Mouse (Mus musculus) brown adipose tissue, adult 24 weeks (tissue): Measurements from ENCODE around the gene Olfr223. TPM values are rescaled to one million over a fixed set of nuclear protein-coding genes. Genes with fewer than 3 reads are reported as not detected.
"Not testable (repeated sequence)": the region's sequence is repeated elsewhere in the genome, so short reads cannot be mapped to it uniquely, and the experiment has no call there.

ENCODE experiments used
- H3K27ac ChIP-seq: fragments of 200-500 bp; replicated peaks from 2 replicates; pipeline ENCODE4 v1.5.1; 2012; ENCODE audit warnings: low read depth, mild to moderate bottlenecking, low read length
- H3K4me1 ChIP-seq: fragments of 200-500 bp; 2 replicates; pipeline ENCODE4 v1.6.1; 2012; ENCODE audit warnings: low read length, mixed read lengths; ENCODE audit not compliant: control insufficient read depth, insufficient read depth, insufficient read length
- H3K4me3 ChIP-seq: fragments of 200-500 bp; 2 replicates; pipeline ENCODE4 v1.5.1; 2012; ENCODE audit warnings: low read depth, mild to moderate bottlenecking, low read length, moderate library complexity; ENCODE audit not compliant: insufficient read depth
- polyA plus RNA-seq: library from polyadenylated mRNA; stranded (reverse); fragments of >200 nt; gene quantifications from 2 replicates; pipeline ENCODE4 v1.2.4, GENCODE M21; 2012; ENCODE audit not compliant: missing spikeins, insufficient read depth, insufficient read length

Gene Olfr223
- polyA plus RNA-seq, 1 experiment, result not detected

DNA sequence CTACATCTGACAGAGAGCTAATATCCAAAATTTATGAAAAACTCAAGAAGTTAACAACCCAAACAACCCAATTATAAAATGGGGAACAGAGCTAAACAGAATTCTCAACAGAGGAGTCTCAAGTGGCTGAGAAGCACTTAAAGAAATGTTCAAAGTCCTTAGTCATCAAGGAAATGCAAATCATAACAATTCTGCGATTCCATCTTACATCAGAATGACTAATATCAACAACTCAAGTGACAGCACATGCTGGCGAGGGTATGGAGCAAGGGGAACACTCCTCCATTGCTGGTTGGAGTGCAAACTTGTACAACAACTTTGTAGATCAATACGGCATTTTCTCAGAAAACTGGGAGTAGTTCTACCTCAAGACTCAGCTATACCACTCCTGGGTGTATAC lies 29.1 kb upstream of the Olfr223 start:
- Histone ChIP-seq H3K27ac (no peak overlapping the region), H3K4me1 (no peaks in the 10 kb centered on the region), H3K4me3 (no peak overlapping the region)

DNA sequence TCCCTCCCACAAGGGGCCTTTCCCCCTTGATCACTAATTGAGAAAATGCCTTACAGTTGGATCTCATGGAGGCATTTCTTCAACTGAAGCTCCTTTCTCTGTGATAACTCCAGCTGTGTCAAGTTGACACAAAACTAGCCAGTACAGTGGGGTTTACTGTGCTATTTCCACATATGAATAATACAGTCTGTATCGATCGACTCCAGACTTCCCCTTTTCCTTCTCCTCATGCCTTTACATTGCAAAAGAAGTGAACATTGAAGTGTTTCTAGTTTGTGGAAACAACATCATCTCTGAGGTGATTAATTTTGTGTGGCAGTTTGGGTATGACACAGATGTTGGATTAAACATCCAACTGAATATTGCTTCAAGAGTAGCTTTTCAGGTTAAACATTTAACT lies 23.9 kb upstream of the Olfr223 start:
- H3K27ac ChIP-seq, H3K4me3 ChIP-seq, H3K4me1 ChIP-seq: not testable (repeated sequence)

DNA sequence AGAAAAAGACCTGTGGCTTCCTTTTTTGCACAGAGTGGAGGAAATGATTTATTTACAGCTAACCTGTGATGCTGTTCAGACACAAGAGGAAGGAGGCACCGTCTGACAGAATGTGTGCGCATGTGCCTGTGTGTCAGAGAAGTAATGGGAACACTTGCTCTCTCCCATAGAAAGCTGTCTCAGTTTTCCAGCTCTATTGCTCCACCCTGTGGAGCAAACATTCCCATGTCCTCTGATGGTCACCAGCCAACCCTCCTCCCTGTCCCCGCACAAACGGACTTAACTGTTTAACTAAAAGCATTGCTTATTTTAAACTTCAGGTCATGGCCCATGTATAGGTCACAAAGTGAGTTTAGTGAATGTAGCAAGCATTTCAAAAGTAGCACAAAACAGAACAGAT lies 21.0 kb upstream of the Olfr223 start:
- no peak overlapping the region for H3K4me3 ChIP-seq
- no peak overlapping the region for H3K27ac ChIP-seq
- H3K4me1 ChIP-seq, result no peaks in the 10 kb centered on the region

DNA sequence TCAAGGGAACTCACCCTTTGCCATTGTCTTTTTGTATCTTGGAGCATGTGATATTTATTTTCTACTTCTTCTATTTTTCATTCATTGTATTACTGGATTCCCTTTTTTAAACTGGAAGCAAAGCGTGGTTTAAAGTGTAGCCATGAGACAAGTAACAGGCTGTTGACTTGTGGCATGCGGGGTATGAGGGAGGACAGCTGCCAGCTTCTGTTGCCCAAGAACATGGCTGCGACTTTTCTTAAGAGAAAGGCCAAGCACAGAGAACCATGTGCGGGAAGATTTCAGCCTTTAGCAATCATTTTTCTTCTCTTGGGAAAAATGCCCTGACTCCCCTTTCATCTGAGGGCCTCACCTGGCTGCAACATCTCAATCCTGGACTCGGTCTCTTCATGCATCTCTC lies 18.6 kb upstream of the Olfr223 start:
- no peak overlapping the region for H3K4me3 ChIP-seq
- no peak overlapping the region for H3K27ac ChIP-seq
- H3K4me1 ChIP-seq, result no peaks in the 10 kb centered on the region

DNA sequence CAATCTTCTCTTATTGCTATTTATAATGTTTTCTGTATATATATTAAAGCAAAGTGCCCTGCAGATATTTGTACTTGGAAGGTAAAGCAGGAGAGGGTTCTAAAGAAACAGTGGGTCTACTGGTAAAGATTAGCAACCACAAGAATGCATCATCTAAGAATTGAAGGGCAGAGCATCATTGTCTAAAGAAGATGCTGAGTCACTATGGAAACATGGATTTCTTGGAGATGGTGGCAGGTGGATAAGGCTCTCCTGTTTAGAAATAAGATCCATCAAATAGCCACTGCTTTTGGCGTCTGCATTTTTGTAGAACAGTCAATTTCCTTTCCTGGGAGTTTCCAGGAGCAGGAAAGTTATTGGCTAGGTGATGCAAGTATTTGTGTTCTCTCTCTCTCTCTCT lies 9.2 kb upstream of the Olfr223 start:
- Histone ChIP-seq H3K27ac (no peak overlapping the region), H3K4me1 (no peaks in the 10 kb centered on the region), H3K4me3 (no peak overlapping the region)

DNA sequence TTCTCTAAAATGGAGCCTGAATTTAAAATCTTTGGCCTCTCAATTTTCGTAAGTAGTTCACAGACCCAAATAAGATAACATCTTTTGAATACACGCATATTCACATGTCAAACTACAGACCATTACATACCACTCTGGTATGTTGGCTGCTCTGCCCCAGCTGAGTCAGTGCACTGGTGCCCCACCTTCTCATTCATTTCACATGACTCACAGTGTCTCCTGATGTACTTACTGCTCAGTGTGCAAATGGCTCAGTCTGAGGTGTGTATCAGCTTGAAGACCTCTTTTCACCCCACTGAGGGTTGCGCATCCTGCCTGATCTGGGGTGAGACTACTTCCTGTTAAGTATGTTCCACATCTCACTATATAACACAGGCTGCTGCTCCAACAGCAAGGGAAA lies 7.8 kb upstream of the Olfr223 start:
- Histone ChIP-seq H3K4me3 (no peak overlapping the region), H3K4me1 (no peaks in the 10 kb centered on the region), H3K27ac (no peak overlapping the region)

DNA sequence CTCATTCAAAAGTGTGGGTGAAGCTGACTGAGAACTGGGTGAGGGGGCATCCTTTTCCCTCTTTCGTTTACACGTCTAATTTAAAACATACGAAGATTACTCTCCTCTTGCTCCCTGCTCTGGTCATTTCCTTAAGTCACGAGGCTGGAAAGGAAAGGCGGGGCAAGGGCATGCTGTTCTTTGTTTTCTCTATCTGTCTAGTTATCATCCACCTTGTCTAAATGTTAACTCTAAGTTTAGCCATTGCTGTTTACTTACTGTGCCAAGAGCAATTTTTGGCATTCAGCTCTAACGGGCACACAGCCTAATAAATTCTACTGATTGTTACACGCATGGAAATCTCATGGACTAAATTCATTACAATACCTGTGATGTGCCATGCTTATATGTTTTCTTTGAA lies 6.1 kb upstream of the Olfr223 start:
- Histone ChIP-seq H3K4me1 (no peaks in the 10 kb centered on the region), H3K27ac (no peak overlapping the region), H3K4me3 (no peak overlapping the region)

DNA sequence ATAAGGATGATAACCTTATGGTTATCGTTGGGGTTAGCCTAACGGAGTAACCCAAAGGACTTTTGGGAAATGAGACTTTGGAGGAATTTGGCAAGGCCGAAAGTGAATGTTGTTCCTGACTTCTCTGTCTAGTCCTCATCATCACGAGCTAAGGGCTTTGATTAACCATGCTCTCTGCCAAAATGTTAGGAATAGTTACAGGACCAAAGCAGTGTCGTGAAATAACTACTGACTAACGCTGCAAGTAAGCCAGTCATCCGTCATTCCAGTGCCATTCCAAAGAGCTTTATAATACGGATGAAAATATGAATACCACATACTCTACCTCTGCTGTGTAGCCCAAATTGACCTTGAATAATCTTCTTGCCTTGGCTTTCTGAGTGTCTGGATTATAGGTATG lies 3.9 kb upstream of the Olfr223 start:
- Histone ChIP-seq H3K27ac (no peak overlapping the region), H3K4me3 (no peak overlapping the region), H3K4me1 (no peaks in the 10 kb centered on the region)

DNA sequence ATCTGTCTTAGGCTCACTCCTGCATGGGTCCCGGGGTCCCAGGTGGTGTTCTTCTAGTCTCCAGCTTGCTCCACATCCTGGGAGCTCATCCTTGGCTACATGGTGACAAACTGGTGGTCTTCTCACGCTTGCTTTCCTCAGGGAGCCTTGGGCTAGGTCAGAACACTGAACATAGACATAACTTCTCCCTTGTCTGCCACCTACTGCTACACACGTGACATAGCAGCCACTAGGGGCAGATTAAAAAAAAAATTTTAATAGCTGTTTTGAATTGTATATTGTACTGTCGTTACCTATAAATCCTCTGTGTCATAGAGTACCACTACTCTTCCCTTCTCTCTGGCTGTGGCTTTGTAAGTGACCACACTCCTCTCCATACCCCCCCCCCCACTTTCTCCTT lies 3.0 kb upstream of the Olfr223 start:
- Histone ChIP-seq H3K4me3 (no peak overlapping the region), H3K27ac (no peak overlapping the region), H3K4me1 (no peaks in the 10 kb centered on the region)

DNA sequence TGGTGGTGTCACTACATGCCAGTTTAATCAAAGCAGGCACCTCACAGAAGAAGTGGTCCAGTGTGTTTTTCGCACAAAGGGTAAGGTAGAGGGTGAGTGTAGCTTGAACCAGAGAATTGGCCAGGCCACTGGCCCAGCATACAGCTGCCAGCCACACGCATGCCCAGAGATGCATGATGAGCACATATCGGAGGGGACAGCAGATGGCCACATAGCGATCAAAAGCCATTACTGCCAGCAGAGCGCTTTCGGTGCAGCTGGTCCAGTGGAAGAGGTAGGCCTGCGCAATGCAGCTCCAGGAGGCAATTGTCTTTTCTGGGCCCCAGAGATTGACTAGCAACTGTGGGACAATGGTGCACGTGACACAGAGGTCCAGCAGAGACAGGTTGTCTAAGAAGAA lies 3.6 kb downstream of the Olfr223 start:
- Histone ChIP-seq H3K4me3 (no peak overlapping the region), H3K4me1 (no peaks in the 10 kb centered on the region), H3K27ac (no peak overlapping the region)

DNA sequence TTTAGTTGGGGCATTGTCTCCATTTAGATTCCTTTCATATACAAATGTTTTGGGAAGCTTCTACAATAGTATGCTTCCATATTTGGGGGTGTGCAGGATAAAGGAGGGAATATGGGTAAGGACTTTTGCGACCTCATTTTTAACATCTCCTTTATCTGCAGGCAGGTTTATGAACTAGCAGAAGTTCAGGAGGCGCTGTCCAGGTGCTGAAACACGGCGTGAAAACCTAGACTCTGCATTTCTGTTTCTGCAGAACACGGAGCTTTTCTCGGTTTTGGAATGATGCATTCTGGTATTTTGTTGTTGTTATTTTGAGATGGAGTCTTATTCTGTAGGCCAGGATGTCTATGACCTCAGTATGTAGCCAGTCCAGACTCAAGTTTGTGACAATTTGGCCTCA lies 8.6 kb downstream of the Olfr223 start:
- no peaks in the 10 kb centered on the region for H3K4me1 ChIP-seq
- H3K27ac ChIP-seq, result no peak overlapping the region
- H3K4me3 ChIP-seq, result no peak overlapping the region

DNA sequence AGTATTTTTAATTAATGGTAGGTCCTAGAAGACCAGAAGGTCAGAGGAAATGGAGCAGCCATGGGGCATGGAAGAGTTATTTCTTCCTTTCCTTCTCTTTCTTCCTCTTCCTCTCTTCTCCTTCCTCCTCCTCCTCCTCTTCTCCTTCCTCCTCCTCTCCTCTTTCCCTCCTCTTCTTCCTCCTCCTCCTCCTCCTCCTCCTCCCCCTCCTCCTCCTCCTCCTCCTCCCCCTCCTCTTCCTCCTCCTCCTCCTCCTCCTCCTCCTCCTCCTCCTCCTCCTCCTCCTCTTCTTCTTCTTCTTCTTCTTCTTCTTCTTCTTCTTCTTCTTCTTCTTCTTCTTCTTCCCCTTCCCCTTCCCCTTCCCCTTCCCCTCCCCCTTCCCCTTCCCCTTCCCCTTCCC lies 17.0 kb downstream of the Olfr223 start, which contains the start of gene Olfr222:
Gene Olfr222 (minus strand): TSS at position 101 of the 400 bp plus-strand sequence.
- not testable (repeated sequence) for H3K4me3 ChIP-seq, H3K4me1 ChIP-seq, H3K27ac ChIP-seq

DNA sequence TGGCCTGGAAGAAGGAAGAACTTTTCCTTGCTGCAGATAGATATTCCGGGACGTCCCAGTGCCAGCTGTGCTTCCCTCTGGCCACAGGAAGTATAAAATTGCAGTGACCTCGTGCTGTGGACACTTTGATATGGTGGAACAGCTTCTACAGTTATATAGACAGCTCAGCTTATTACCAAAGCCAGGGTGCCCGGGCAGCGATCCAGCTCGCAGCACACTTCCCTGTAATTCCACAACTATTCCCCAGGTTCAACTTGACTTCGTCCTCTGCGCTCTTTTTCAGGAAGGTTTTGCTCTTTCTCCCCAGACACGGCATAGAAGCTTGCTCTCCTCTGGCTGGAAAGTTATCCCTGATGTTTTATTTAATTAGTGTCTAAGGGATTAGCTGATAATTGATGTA lies 17.4 kb downstream of the Olfr223 start:
- Histone ChIP-seq H3K4me3 (no peak overlapping the region), H3K27ac (no peak overlapping the region), H3K4me1 (0 out of 2 replicates have a peak, but pooled peaks cover 4% of the 10 kb centered on the region)

DNA sequence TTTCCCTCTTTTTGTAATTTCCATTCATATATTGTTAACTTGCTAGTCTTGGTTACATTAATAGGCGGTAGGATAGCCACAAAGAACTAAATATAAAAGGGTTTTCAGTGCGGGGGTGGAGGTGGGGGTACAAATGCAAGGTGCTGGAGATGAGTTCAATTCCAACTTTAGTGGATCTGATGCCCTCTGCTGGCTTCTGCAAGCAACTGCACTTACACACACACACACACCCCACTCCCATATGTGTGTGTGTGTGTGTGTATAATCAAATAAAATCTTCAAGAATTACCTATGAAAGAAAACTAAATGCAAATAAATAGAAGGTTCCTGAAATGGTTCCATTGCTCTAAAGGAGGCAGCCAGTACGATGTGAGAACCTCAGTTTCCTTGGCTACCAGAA lies 23.8 kb downstream of the Olfr223 start:
- H3K4me1 ChIP-seq, result no peaks in the 10 kb centered on the region
- H3K27ac ChIP-seq, result no peak overlapping the region
- H3K4me3 ChIP-seq, result no peak overlapping the region

DNA sequence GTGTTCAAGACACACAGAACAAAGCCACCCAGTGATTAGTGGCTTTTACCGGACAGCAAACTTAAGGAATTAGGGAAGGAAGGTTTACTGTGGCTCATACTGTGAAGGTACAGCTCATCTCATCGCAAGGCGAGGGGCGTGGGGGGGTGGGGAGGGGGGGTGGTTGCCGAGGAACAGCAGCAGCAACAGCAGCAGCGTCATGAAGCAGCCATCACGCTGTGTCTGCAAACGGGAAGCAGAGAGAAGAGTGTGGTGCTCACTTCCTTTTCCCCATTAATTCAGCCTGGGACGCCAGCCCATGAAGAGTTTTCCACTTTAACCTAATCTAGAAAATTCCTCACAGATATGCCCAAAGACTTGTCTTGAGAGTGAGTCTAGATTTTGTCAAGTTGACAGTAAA lies 30.3 kb downstream of the Olfr223 start:
- no peak overlapping the region for H3K27ac ChIP-seq
- no peak overlapping the region for H3K4me3 ChIP-seq
- no peaks in the 10 kb centered on the region; the same call in 1 of the 2 replicates for H3K4me1 ChIP-seq

DNA sequence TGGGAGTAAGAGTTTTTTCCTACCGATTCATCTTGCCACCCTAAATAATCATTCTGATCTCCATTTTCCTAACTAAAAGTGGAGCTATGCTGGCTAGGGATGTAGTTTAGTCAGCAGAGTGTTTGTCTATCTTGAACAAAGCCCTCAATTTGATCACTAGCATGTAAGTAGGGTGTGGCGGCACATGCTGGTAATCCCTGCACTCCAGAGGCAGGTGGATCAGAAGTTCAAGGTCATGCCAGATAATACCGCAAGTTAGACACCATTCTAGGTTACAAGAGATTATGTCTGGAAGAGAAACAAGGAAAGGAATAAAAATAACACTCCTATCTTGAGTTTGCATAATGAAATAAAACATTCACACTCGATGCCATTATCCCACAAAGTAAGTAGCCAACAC lies 30.8 kb downstream of the Olfr223 start:
- H3K4me1 ChIP-seq, result no peaks in the 10 kb centered on the region; the same call in 1 of the 2 replicates
- no peak overlapping the region for H3K4me3 ChIP-seq
- no peak overlapping the region for H3K27ac ChIP-seq

DNA sequence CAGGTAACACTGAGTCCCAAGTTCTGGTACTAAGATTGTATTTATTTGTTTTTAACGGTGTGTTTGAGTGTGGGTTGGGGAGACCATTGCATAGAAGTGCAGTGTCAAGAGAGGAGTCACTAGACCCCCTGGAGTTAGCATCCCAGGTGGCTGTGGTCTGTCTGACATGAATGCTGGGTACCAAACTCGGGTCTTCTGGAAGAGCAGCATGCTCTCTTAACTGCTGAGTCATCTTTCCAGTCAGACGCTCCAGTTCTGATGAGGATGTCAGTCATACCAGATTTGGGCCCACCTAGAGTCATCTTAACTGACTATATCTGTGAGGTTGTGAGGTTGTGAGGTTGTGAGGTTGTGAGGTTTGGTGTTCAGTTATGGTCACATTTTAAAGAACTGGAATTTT lies 32.2 kb downstream of the Olfr223 start:
- Histone ChIP-seq H3K27ac (no peak overlapping the region), H3K4me1 (no peaks in the 10 kb centered on the region; the same call in 1 of the 2 replicates), H3K4me3 (no peak overlapping the region)
